Mouse (Mus musculus): ENCODE results near the gene Nrcam.

DNA sequence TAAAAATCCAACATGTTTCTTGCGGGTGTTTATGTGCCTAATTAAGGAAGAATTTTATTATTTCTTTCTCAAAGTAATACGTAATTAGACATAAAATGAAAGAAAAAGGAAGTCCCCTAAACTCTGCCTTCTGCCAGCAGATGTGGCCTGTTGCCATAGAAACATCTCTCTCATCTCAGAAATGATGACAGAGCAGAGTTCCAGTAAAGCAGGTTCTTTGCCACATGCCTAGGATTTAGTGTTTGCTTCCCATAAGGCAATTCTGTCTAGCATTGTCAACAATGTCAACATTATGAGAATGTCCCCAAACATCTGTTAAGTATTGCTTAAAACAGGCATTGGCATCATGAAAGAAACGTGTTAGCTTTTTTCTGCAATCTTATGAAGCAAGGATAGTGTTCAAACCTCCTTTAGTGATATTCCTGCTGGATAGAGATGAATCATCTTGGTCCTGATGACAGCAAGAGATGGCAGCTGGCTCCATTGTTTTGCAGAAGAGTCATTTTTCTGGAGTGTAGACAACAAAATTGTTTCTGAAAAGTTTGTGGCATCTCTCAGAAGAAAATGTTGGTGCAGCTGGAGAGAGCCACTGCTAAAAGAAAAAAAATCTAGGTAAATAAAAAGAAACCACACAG lies 42.5 kb downstream of the Nrcam start:
- TF ChIP-seq CTCF (IDR thresholded peaks at IDR 0.05; ENCODE audit: low read depth) (no peak), EP300 (IDR thresholded peaks at IDR 0.05; ENCODE audit: low read depth) (no peak)
